Mouse (Mus musculus): ENCODE results near the gene Ago3.

DNA sequence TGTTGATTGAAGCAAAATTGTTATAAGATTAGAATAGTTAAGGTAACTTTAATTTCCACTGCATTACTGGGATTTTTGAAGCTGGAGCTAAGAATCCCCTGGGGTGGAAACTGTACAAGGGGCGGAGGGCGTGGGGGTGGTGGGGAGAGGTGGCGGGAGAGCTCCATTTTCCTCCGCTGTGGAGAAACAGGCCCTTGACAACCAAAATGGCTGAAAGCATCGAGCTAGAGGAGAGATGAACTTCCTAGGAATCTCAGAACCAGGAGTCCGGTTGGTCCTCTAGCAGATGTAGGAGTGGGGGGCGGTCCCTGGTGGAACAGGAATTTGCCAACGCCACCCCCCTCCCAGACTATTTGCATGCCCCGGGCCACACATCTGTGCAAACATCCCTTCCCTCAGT lies 147.7 kb downstream of the Ago3 start:
- no peak for TF ChIP-seq POLR2A (IDR thresholded peaks at IDR 0.05; ENCODE audit: borderline replicate concordance, extremely low read depth, low read depth, low read length)
- no peak for TF ChIP-seq CTCF (IDR thresholded peaks at IDR 0.05; ENCODE audit: insufficient read depth, low read length)

All from lung, adult 2 months (tissue).